Mouse (Mus musculus): Measurements from ENCODE around the gene Tbc1d16. TPM values are rescaled to one million over a fixed set of nuclear protein-coding genes. Genes with fewer than 3 reads are reported as not detected.
"Not testable (repeated sequence)": the region's sequence is repeated elsewhere in the genome, so short reads cannot be mapped to it uniquely, and the experiment has no call there.

The Tbc1d16 gene
- polyA plus RNA-seq, 1 experiment from 2014 or later = 16.1 TPM

- Histone ChIP-seq H3K4me3 (0 out of 2 replicates have a peak overlapping the region, but pooled peaks have one; percentile 2), H3K27ac (0 out of 2 replicates have a peak overlapping the region, but pooled peaks have one; percentile 9), H3K9me3 (replicated peaks) (no peaks in the 10 kb centered on the region), H3K36me3 (no peaks in the 10 kb centered on the region), H3K27me3 (no peaks in the 10 kb centered on the region), H3K9ac (no peak overlapping the region), H3K4me2 (peak overlapping the region; percentile 47), H3K4me1 (replicated peaks) (peaks cover 15% of the 10 kb centered on the region)
- peak; percentile 41 for ATAC-seq (replicated peaks; ENCODE audit: insufficient number of reproducible peaks, insufficient read depth, low FRiP score, low read depth)
- WGBS = 19% methylated on average over 8 of the region's 8 CpGs
Measured at GRCm38 (mm10) chr11:119105748-119106147, 122.6 kb downstream of the Tbc1d16 start.

- Histone ChIP-seq H3K36me3 (no peaks in the 10 kb centered on the region), H3K27ac (no peak overlapping the region), H3K9me3 (replicated peaks) (no peaks in the 10 kb centered on the region), H3K27me3 (no peaks in the 10 kb centered on the region), H3K4me1 (replicated peaks) (peaks cover 15% of the 10 kb centered on the region), H3K9ac (no peak overlapping the region), H3K4me2 (peak overlapping the region; percentile 47; the same call in 1 of the 2 replicates), H3K4me3 (0 out of 2 replicates have a peak overlapping the region, but pooled peaks have one; percentile 2)
- no peak for ATAC-seq (replicated peaks; ENCODE audit: insufficient number of reproducible peaks, insufficient read depth, low FRiP score, low read depth)
- 60% methylated on average over 7 of the region's 7 CpGs for WGBS
Measured at GRCm38 (mm10) chr11:119105071-119105609, 123.2 kb downstream of the Tbc1d16 start.

- no peak overlapping the region for H3K4me3 ChIP-seq
- H3K9me3 ChIP-seq (replicated peaks) = no peaks in the 10 kb centered on the region
- no peaks in the 10 kb centered on the region for H3K27me3 ChIP-seq
- no peak overlapping the region for H3K4me2 ChIP-seq
- H3K36me3 ChIP-seq = no peaks in the 10 kb centered on the region
- H3K27ac ChIP-seq = no peak overlapping the region
- H3K4me1 ChIP-seq (replicated peaks) = peaks cover 15% of the 10 kb centered on the region
- no peak overlapping the region for H3K9ac ChIP-seq
- 69% methylated on average over 3 of the region's 3 CpGs for WGBS
- no peak for ATAC-seq (replicated peaks; ENCODE audit: insufficient number of reproducible peaks, insufficient read depth, low FRiP score, low read depth)
Measured at GRCm38 (mm10) chr11:119103991-119104390, 124.3 kb downstream of the Tbc1d16 start.

GRCm38 (mm10) chr11:119100355-119100754 lies 127.9 kb downstream of the Tbc1d16 start:
- ATAC-seq (replicated peaks; ENCODE audit: insufficient number of reproducible peaks, insufficient read depth, low FRiP score, low read depth); H3K9me3 ChIP-seq (replicated peaks); H3K27me3 ChIP-seq; H3K36me3 ChIP-seq; H3K4me1 ChIP-seq (replicated peaks); H3K27ac ChIP-seq; H3K4me3 ChIP-seq; H3K4me2 ChIP-seq; H3K9ac ChIP-seq: not testable (repeated sequence)
- 73% methylated on average over 4 of the region's 4 CpGs for WGBS

- H3K36me3 ChIP-seq = no peaks in the 10 kb centered on the region
- H3K4me2 ChIP-seq = no peak overlapping the region
- H3K27me3 ChIP-seq = peaks cover 6% of the 10 kb centered on the region; the same call in 1 of the 2 replicates
- H3K9ac ChIP-seq = no peak overlapping the region
- no peaks in the 10 kb centered on the region for H3K9me3 ChIP-seq (replicated peaks)
- H3K4me1 ChIP-seq (replicated peaks) = no peaks in the 10 kb centered on the region
- no peak overlapping the region for H3K27ac ChIP-seq
- WGBS = 65% methylated on average over 4 of the region's 4 CpGs
- H3K4me3 ChIP-seq = no peak overlapping the region
- no peak for ATAC-seq (replicated peaks; ENCODE audit: insufficient number of reproducible peaks, insufficient read depth, low FRiP score, low read depth)
Measured at GRCm38 (mm10) chr11:119098202-119098601, 130.1 kb downstream of the Tbc1d16 start.

- Histone ChIP-seq H3K27me3 (peaks cover 6% of the 10 kb centered on the region; the same call in 1 of the 2 replicates), H3K4me1 (replicated peaks) (peaks cover 8% of the 10 kb centered on the region), H3K4me3 (no peak overlapping the region), H3K9ac (no peak overlapping the region), H3K36me3 (no peaks in the 10 kb centered on the region), H3K4me2 (no peak overlapping the region), H3K27ac (no peak overlapping the region), H3K9me3 (replicated peaks) (no peaks in the 10 kb centered on the region)
- no peak for ATAC-seq (replicated peaks; ENCODE audit: insufficient number of reproducible peaks, insufficient read depth, low FRiP score, low read depth)
- 46% methylated on average over 3 of the region's 3 CpGs for WGBS
Measured at GRCm38 (mm10) chr11:119095441-119095840, 132.9 kb downstream of the Tbc1d16 start.

- Histone ChIP-seq H3K36me3 (no peaks in the 10 kb centered on the region), H3K9me3 (replicated peaks) (no peaks in the 10 kb centered on the region), H3K4me2 (no peak overlapping the region), H3K4me3 (no peak overlapping the region), H3K27me3 (peaks cover 27% of the 10 kb centered on the region), H3K9ac (no peak overlapping the region), H3K27ac (no peak overlapping the region), H3K4me1 (replicated peaks) (peaks cover 29% of the 10 kb centered on the region)
- 52% methylated on average over 1 of the region's 1 CpGs for WGBS
- ATAC-seq (replicated peaks; ENCODE audit: insufficient number of reproducible peaks, insufficient read depth, low FRiP score, low read depth) = no peak
Measured at GRCm38 (mm10) chr11:119093322-119093721, 135.0 kb downstream of the Tbc1d16 start.

Small RNAs within 50 kb of the gene (microRNA-seq; reads per million reads assigned to microRNA genes)
- 0.63 reads per million for gene Mir6934

Other genes starting within 250 kb of the Tbc1d16 start
- not detected in 2 replicates for gene Enpp7, start 240.3 kb downstream of the Tbc1d16 start, polyA plus RNA-seq (2015; fragmentation: Nextera tagmentation; extraction: Ambion mirVana)
- gene Cbx2, start 205.5 kb downstream of the Tbc1d16 start, polyA plus RNA-seq (2015; fragmentation: Nextera tagmentation; extraction: Ambion mirVana) = 11.6 and 18.0 TPM in 2 replicates
- gene Cbx8, start 187.5 kb downstream of the Tbc1d16 start, polyA plus RNA-seq (2015; fragmentation: Nextera tagmentation; extraction: Ambion mirVana) = 7.5 and 9.5 TPM in 2 replicates
- gene Cbx4, start 142.3 kb downstream of the Tbc1d16 start, polyA plus RNA-seq (2015; fragmentation: Nextera tagmentation; extraction: Ambion mirVana) = 9.3 and 11.6 TPM in 2 replicates
- 1.3 and 2.5 TPM in 2 replicates for gene Ccdc40, start 73 bp upstream of the Tbc1d16 start, polyA plus RNA-seq (2015; fragmentation: Nextera tagmentation; extraction: Ambion mirVana)
- 74.7 and 97.9 TPM in 2 replicates for gene Gaa, start 39.4 kb upstream of the Tbc1d16 start, polyA plus RNA-seq (2015; fragmentation: Nextera tagmentation; extraction: Ambion mirVana)
- gene Eif4a3, start 71.6 kb upstream of the Tbc1d16 start, polyA plus RNA-seq (2015; fragmentation: Nextera tagmentation; extraction: Ambion mirVana) = 213 and 251 TPM in 2 replicates
- 0.28 and 0.38 TPM in 2 replicates for gene Card14, start 79.3 kb upstream of the Tbc1d16 start, polyA plus RNA-seq (2015; fragmentation: Nextera tagmentation; extraction: Ambion mirVana)
- gene Sgsh, start 127.0 kb upstream of the Tbc1d16 start, polyA plus RNA-seq (2015; fragmentation: Nextera tagmentation; extraction: Ambion mirVana) = 5.4 and 7.1 TPM in 2 replicates
- gene Slc26a11, start 127.1 kb upstream of the Tbc1d16 start, polyA plus RNA-seq (2015; fragmentation: Nextera tagmentation; extraction: Ambion mirVana) = 9.0 and 10.4 TPM in 2 replicates
- gene Rnf213, start 164.6 kb upstream of the Tbc1d16 start, polyA plus RNA-seq (2015; fragmentation: Nextera tagmentation; extraction: Ambion mirVana) = 4.6 and 6.4 TPM in 2 replicates

Data from heart, embryonic 15.5 days (tissue).